ENCODE assay signal across 8 mouse cellular contexts in the genomic region with DNA sequence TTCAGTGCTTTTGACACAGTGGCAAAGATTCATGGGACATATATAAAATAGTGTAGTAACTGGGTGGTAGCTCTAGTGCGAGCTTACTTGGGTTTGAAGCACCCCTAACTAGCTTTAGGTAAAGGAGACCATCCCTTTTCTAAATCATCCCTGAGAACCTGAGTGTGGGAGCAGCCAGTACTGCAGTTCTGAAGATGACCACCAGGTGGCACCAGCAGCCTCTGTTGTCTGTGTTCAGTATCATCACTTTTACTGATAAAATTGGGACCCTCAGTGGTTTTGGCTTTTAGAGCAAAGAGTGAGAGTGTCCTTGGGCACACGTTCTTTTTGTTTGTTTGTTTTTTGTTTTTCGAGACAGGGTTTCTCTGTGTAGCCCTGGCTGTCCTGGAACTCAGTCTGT. TPM values are rescaled to one million over a fixed set of nuclear protein-coding genes. Genes with fewer than 3 reads are reported as not detected.
A peak's percentile ranks its signal among the peaks of the same experiment; 100 is the strongest.
DNase-seq lines count a peak whose midpoint lies in the region; ATAC-seq and TF ChIP-seq lines count a peak whose summit lies in the region.

No protein-coding gene starts in this region.

- no peak overlapping the region for H3K4me3 ChIP-seq in intestine, embryonic 14.5 days (ENCODE audit: low read depth, low read length)
- H3K4me3 ChIP-seq in intestine, embryonic 15.5 days (replicated peaks), result no peak overlapping the region
- H3K4me3 ChIP-seq in cerebellum, adult 2 months (replicated peaks; ENCODE audit: insufficient read depth, low read depth, low read length), result no peak overlapping the region
- H3K4me3 ChIP-seq in gastrocnemius, adult 2 months, result no peak overlapping the region
- H3K4me3 ChIP-seq in kidney, embryonic 14.5 days (ENCODE audit: low read length), result no peak overlapping the region
- H3K4me3 ChIP-seq in liver, embryonic 13.5 days (replicated peaks), result 0 out of 2 replicates have a peak overlapping the region, but pooled peaks have one; percentile 89
- 0 out of 2 replicates have a peak overlapping the region, but pooled peaks have one; percentile 90 for H3K4me3 ChIP-seq in neural tube, embryonic 13.5 days

- peak; percentile 85 for TF ChIP-seq CTCF in cerebellum, adult 2 months (IDR thresholded peaks at IDR 0.05; ENCODE audit: borderline replicate concordance, insufficient read depth, low read depth, low read length)
- TF ChIP-seq CTCF in gastrocnemius, adult 2 months (IDR thresholded peaks at IDR 0.05), result no peak; the same call in 1 of the 2 replicates

- H3K4me2 ChIP-seq in intestine, embryonic 14.5 days (ENCODE audit: low read length), result no peak overlapping the region
- H3K4me2 ChIP-seq in intestine, embryonic 15.5 days (replicated peaks), result no peak overlapping the region
- H3K4me2 ChIP-seq in kidney, embryonic 14.5 days (replicated peaks; ENCODE audit: low read depth, low read length), result no peak overlapping the region
- no peak overlapping the region for H3K4me2 ChIP-seq in liver, embryonic 13.5 days
- H3K4me2 ChIP-seq in neural tube, embryonic 13.5 days, result peak overlapping the region; percentile 73

- peaks cover 6% of the 10 kb centered on the region; the same call in 1 of the 2 replicates for H3K4me1 ChIP-seq in intestine, embryonic 14.5 days (replicated peaks; ENCODE audit: control insufficient read depth, insufficient read depth, low read length)
- peaks cover 4% of the 10 kb centered on the region for H3K4me1 ChIP-seq in intestine, embryonic 15.5 days (replicated peaks)
- no peaks in the 10 kb centered on the region; the same call in 1 of the 2 replicates for H3K4me1 ChIP-seq in cerebellum, adult 2 months (ENCODE audit: control insufficient read depth, insufficient read depth, low read length)
- H3K4me1 ChIP-seq in kidney, embryonic 14.5 days (ENCODE audit: control insufficient read depth, insufficient read depth, low read length), result 0 out of 2 replicates have a peak, but pooled peaks cover 3% of the 10 kb centered on the region
- H3K4me1 ChIP-seq in liver, embryonic 13.5 days (replicated peaks), result peaks cover 21% of the 10 kb centered on the region
- peaks cover 28% of the 10 kb centered on the region for H3K4me1 ChIP-seq in neural tube, embryonic 13.5 days (replicated peaks)

- H3K9ac ChIP-seq in intestine, embryonic 14.5 days (ENCODE audit: low read length), result no peak overlapping the region
- H3K9ac ChIP-seq in intestine, embryonic 15.5 days, result no peak overlapping the region
- no peak overlapping the region for H3K9ac ChIP-seq in kidney, embryonic 14.5 days (ENCODE audit: low read depth, low read length)
- H3K9ac ChIP-seq in liver, embryonic 13.5 days, result no peak overlapping the region
- H3K9ac ChIP-seq in neural tube, embryonic 13.5 days, result no peak overlapping the region

- intact Hi-C loops in gastrocnemius, adult 2 months (cut with DNase I), result loop anchor here (1.0 to 5.0 kb wide), 2 partner anchors 39 to 126 kb away; a partner anchor contains a TSS

- ATAC-seq in intestine, embryonic 14.5 days (replicated peaks; ENCODE audit: low FRiP score, low TSS enrichment, low read depth), result no peak
- ATAC-seq in intestine, embryonic 15.5 days, result no peak
- ATAC-seq in kidney, embryonic 14.5 days (ENCODE audit: low FRiP score, low TSS enrichment), result peak; percentile 24; the same call in 1 of the 2 replicates
- ATAC-seq in liver, embryonic 13.5 days (ENCODE audit: low read depth), result no peak
- no peak for ATAC-seq in neural tube, embryonic 13.5 days (ENCODE audit: low read depth)

- no peaks in the 10 kb centered on the region for H3K9me3 ChIP-seq in intestine, embryonic 14.5 days (ENCODE audit: control insufficient read depth, low read length)
- no peaks in the 10 kb centered on the region for H3K9me3 ChIP-seq in intestine, embryonic 15.5 days
- no peaks in the 10 kb centered on the region for H3K9me3 ChIP-seq in kidney, embryonic 14.5 days (ENCODE audit: control insufficient read depth, low read length)
- no peaks in the 10 kb centered on the region for H3K9me3 ChIP-seq in liver, embryonic 13.5 days (replicated peaks)
- H3K9me3 ChIP-seq in neural tube, embryonic 13.5 days, result no peaks in the 10 kb centered on the region

- WGBS in intestine, embryonic 14.5 days, result 8% methylated on average over 3 of the region's 3 CpGs
- WGBS in intestine, embryonic 15.5 days, result 4% methylated on average over 3 of the region's 3 CpGs
- 5% methylated on average over 3 of the region's 3 CpGs for WGBS in cerebellum, adult 2 months
- 9% methylated on average over 3 of the region's 3 CpGs for WGBS in kidney, embryonic 14.5 days
- WGBS in liver, embryonic 13.5 days (ENCODE audit: insufficient replicate concordance), result 3% methylated on average over 3 of the region's 3 CpGs
- 16% methylated on average over 3 of the region's 3 CpGs for WGBS in neural tube, embryonic 13.5 days

- no peaks in the 10 kb centered on the region for H3K27me3 ChIP-seq in intestine, embryonic 14.5 days (replicated peaks; ENCODE audit: control insufficient read depth, insufficient read depth, low read length)
- H3K27me3 ChIP-seq in intestine, embryonic 15.5 days (replicated peaks), result no peaks in the 10 kb centered on the region
- no peaks in the 10 kb centered on the region for H3K27me3 ChIP-seq in cerebellum, adult 2 months (ENCODE audit: control insufficient read depth, insufficient read depth, low read length)
- H3K27me3 ChIP-seq in kidney, embryonic 14.5 days (ENCODE audit: control insufficient read depth, insufficient read depth, low read length), result no peaks in the 10 kb centered on the region
- H3K27me3 ChIP-seq in liver, embryonic 13.5 days, result no peaks in the 10 kb centered on the region
- H3K27me3 ChIP-seq in neural tube, embryonic 13.5 days, result no peaks in the 10 kb centered on the region

- TF ChIP-seq POLR2A in cerebellum, adult 2 months (IDR thresholded peaks at IDR 0.05; ENCODE audit: borderline replicate concordance, insufficient read depth, low read length), result no peak

- no peak overlapping the region for H3K27ac ChIP-seq in intestine, embryonic 14.5 days (ENCODE audit: low read depth)
- no peak overlapping the region for H3K27ac ChIP-seq in intestine, embryonic 15.5 days
- no peak overlapping the region for H3K27ac ChIP-seq in cerebellum, adult 2 months (ENCODE audit: insufficient read depth, low read length)
- H3K27ac ChIP-seq in gastrocnemius, adult 2 months, result no peak overlapping the region
- H3K27ac ChIP-seq in kidney, embryonic 14.5 days (ENCODE audit: low read depth, low read length), result no peak overlapping the region
- H3K27ac ChIP-seq in liver, embryonic 13.5 days, result no peak overlapping the region
- no peak overlapping the region for H3K27ac ChIP-seq in neural tube, embryonic 13.5 days (replicated peaks)

- DNase-seq in intestine, embryonic 14.5 days (ENCODE audit: low spot score), result peak; percentile 97
- DNase-seq in cerebellum, adult 2 months, result peak; percentile 69 to 87
- DNase-seq in gastrocnemius, adult 2 months, result peak; percentile 82
- DNase-seq in liver, embryonic 13.5 days, result peak; percentile 70
- DNase-seq in testis, postnatal 14 days (ENCODE audit: low spot score), result peak; percentile 73

- H3K36me3 ChIP-seq in intestine, embryonic 14.5 days (ENCODE audit: control insufficient read depth, insufficient read depth, low read length), result peaks cover 28% of the 10 kb centered on the region
- H3K36me3 ChIP-seq in intestine, embryonic 15.5 days, result peaks cover 14% of the 10 kb centered on the region
- peaks cover 22% of the 10 kb centered on the region; the same call in 1 of the 2 replicates for H3K36me3 ChIP-seq in kidney, embryonic 14.5 days (ENCODE audit: control insufficient read depth, insufficient read depth, low read length)
- peaks cover 33% of the 10 kb centered on the region for H3K36me3 ChIP-seq in liver, embryonic 13.5 days
- H3K36me3 ChIP-seq in neural tube, embryonic 13.5 days, result peaks cover 49% of the 10 kb centered on the region

RNA-seq across cellular contexts. Expression of a gene that starts 1.9 kb away (rescaled TPM):
- 12.6 and 17.4 TPM in 2 replicates for polyA plus RNA-seq in intestine, embryonic 14.5 days (2014; fragmentation: Nextera tagmentation; extraction: Ambion mirVana)
- 21.7 and 23.2 TPM in 2 replicates for polyA plus RNA-seq in intestine, embryonic 15.5 days (2015; fragmentation: Nextera tagmentation; extraction: Ambion mirVana)
- polyA plus RNA-seq in cerebellum, adult 2 months (2012; rRNA removed), result 27.9 and 32.0 TPM in 2 replicates
- 1 to 10 TPM; 5.9 to 7.1 TPM for total RNA-seq in gastrocnemius, adult 2 months (2021)
- 13.5 and 18.2 TPM in 2 replicates for polyA plus RNA-seq in kidney, embryonic 14.5 days (2014; fragmentation: Nextera tagmentation; extraction: Ambion mirVana)
- polyA plus RNA-seq in liver, embryonic 13.5 days (2015; fragmentation: Nextera tagmentation; extraction: Ambion mirVana), result 7.0 and 7.8 TPM in 2 replicates
- polyA plus RNA-seq in neural tube, embryonic 13.5 days (2015; fragmentation: Nextera tagmentation; extraction: Ambion mirVana), result 44.3 and 48.1 TPM in 2 replicates

RNA-seq across cellular contexts. Expression of a gene that starts 21.2 kb away (rescaled TPM):
- polyA plus RNA-seq in intestine, embryonic 14.5 days (2014; fragmentation: Nextera tagmentation; extraction: Ambion mirVana), result 43.3 and 53.9 TPM in 2 replicates
- polyA plus RNA-seq in intestine, embryonic 15.5 days (2015; fragmentation: Nextera tagmentation; extraction: Ambion mirVana), result 41.6 and 46.9 TPM in 2 replicates
- polyA plus RNA-seq in cerebellum, adult 2 months (2012; rRNA removed), result 63.9 and 64.3 TPM in 2 replicates
- 1 to 10 TPM; 9.7 to 9.9 TPM for total RNA-seq in gastrocnemius, adult 2 months (2021)
- 58.3 and 60.3 TPM in 2 replicates for polyA plus RNA-seq in kidney, embryonic 14.5 days (2014; fragmentation: Nextera tagmentation; extraction: Ambion mirVana)
- polyA plus RNA-seq in liver, embryonic 13.5 days (2015; fragmentation: Nextera tagmentation; extraction: Ambion mirVana), result 15.4 and 15.9 TPM in 2 replicates
- 111 TPM in 2 replicates for polyA plus RNA-seq in neural tube, embryonic 13.5 days (2015; fragmentation: Nextera tagmentation; extraction: Ambion mirVana)

RNA-seq across cellular contexts. Expression of a gene that starts 28.1 kb away (rescaled TPM):
- polyA plus RNA-seq in intestine, embryonic 14.5 days (2014; fragmentation: Nextera tagmentation; extraction: Ambion mirVana), result 59.9 and 64.8 TPM in 2 replicates
- 110 and 122 TPM in 2 replicates for polyA plus RNA-seq in intestine, embryonic 15.5 days (2015; fragmentation: Nextera tagmentation; extraction: Ambion mirVana)
- polyA plus RNA-seq in cerebellum, adult 2 months (2012; rRNA removed), result 107 and 113 TPM in 2 replicates
- 10 to 100 TPM; 53.3 to 77.0 TPM for total RNA-seq in gastrocnemius, adult 2 months (2021)
- polyA plus RNA-seq in kidney, embryonic 14.5 days (2014; fragmentation: Nextera tagmentation; extraction: Ambion mirVana), result 73.5 and 232 TPM in 2 replicates
- 65.0 and 72.6 TPM in 2 replicates for polyA plus RNA-seq in liver, embryonic 13.5 days (2015; fragmentation: Nextera tagmentation; extraction: Ambion mirVana)
- polyA plus RNA-seq in neural tube, embryonic 13.5 days (2015; fragmentation: Nextera tagmentation; extraction: Ambion mirVana), result 99.2 and 106 TPM in 2 replicates

RNA-seq across cellular contexts. Expression of a gene that starts 30.7 kb away (rescaled TPM):
- 28.8 and 33.6 TPM in 2 replicates for polyA plus RNA-seq in intestine, embryonic 14.5 days (2014; fragmentation: Nextera tagmentation; extraction: Ambion mirVana)
- 22.9 and 23.5 TPM in 2 replicates for polyA plus RNA-seq in intestine, embryonic 15.5 days (2015; fragmentation: Nextera tagmentation; extraction: Ambion mirVana)
- 127 and 128 TPM in 2 replicates for polyA plus RNA-seq in cerebellum, adult 2 months (2012; rRNA removed)
- 10 to 100 TPM; 14.4 to 16.6 TPM for total RNA-seq in gastrocnemius, adult 2 months (2021)
- polyA plus RNA-seq in kidney, embryonic 14.5 days (2014; fragmentation: Nextera tagmentation; extraction: Ambion mirVana), result 36.7 and 39.3 TPM in 2 replicates
- polyA plus RNA-seq in liver, embryonic 13.5 days (2015; fragmentation: Nextera tagmentation; extraction: Ambion mirVana), result 7.9 and 8.8 TPM in 2 replicates
- 49.9 and 55.4 TPM in 2 replicates for polyA plus RNA-seq in neural tube, embryonic 13.5 days (2015; fragmentation: Nextera tagmentation; extraction: Ambion mirVana)

RNA-seq across cellular contexts. Expression of a gene that starts 33.2 kb away (rescaled TPM):
- 40.9 and 44.1 TPM in 2 replicates for polyA plus RNA-seq in intestine, embryonic 14.5 days (2014; fragmentation: Nextera tagmentation; extraction: Ambion mirVana)
- 31.4 and 31.5 TPM in 2 replicates for polyA plus RNA-seq in intestine, embryonic 15.5 days (2015; fragmentation: Nextera tagmentation; extraction: Ambion mirVana)
- 55.3 and 58.6 TPM in 2 replicates for polyA plus RNA-seq in cerebellum, adult 2 months (2012; rRNA removed)
- total RNA-seq in gastrocnemius, adult 2 months (2021), result 10 to 100 TPM; 20.9 to 26.9 TPM
- polyA plus RNA-seq in kidney, embryonic 14.5 days (2014; fragmentation: Nextera tagmentation; extraction: Ambion mirVana), result 35.7 and 48.5 TPM in 2 replicates
- 20.7 and 27.3 TPM in 2 replicates for polyA plus RNA-seq in liver, embryonic 13.5 days (2015; fragmentation: Nextera tagmentation; extraction: Ambion mirVana)
- 27.5 and 27.8 TPM in 2 replicates for polyA plus RNA-seq in neural tube, embryonic 13.5 days (2015; fragmentation: Nextera tagmentation; extraction: Ambion mirVana)

Comparison
In these comparisons a context has a peak if more than half of its experiments do, and no peak if none do; other contexts are left out.
1. H3K4me3 ChIP-seq: peak in liver, embryonic 13.5 days (single experiment) and neural tube, embryonic 13.5 days (single experiment); none in intestine, embryonic 14.5 days (single experiment), intestine, embryonic 15.5 days (single experiment), cerebellum, adult 2 months (single experiment), gastrocnemius, adult 2 months (single experiment) and kidney, embryonic 14.5 days (single experiment).
2. Peak in every context shown above with its lines, with median percentiles within 50 percentile points of each other: DNase-seq.